Mouse (Mus musculus) midbrain, postnatal 0 days (tissue): ENCODE results near the gene Rbm24. TPM values are rescaled to one million over a fixed set of nuclear protein-coding genes. Genes with fewer than 3 reads are reported as not detected.

Experiments
- ATAC-seq: fragments of 200-750 bp; cut with Nextera tagmentation; 2 replicates; pipeline ENCODE4 v1.8.0; 2017; ENCODE audit warnings: moderate number of reproducible peaks, mild to moderate bottlenecking, moderate TSS enrichment, moderate library complexity; ENCODE audit not compliant: low FRiP score
- DNase-seq: peaks from one replicate; pipeline ENCODE4 v3.0.0-alpha.2; 2015; ENCODE audit warnings: low spot score
- H3K27ac ChIP-seq: fragments of 300-500 bp; sonication (generic); 2 replicates; pipeline ENCODE4 v1.5.1; 2014; ENCODE audit warnings: low read depth, mild to moderate bottlenecking, low read length, mixed read lengths
- H3K27me3 ChIP-seq: fragments of 300-500 bp; sonication (generic); 2 replicates; pipeline ENCODE4 v1.6.1; 2014; ENCODE audit warnings: low read length, control low read depth, mixed read lengths; ENCODE audit not compliant: insufficient read depth
- H3K36me3 ChIP-seq: fragments of 300-500 bp; sonication (generic); 2 replicates; pipeline ENCODE4 v1.6.1; 2014; ENCODE audit warnings: low read length, control low read depth, mixed read lengths; ENCODE audit not compliant: insufficient read depth
- H3K4me1 ChIP-seq: fragments of 300-500 bp; sonication (generic); 2 replicates; pipeline ENCODE4 v1.6.1; 2014; ENCODE audit warnings: mild to moderate bottlenecking, control low read depth, antibody characterized with exemption, low read length, mixed read lengths; ENCODE audit not compliant: insufficient read depth
- H3K4me2 ChIP-seq: fragments of 300-500 bp; sonication (generic); 2 replicates; pipeline ENCODE4 v1.6.1; 2014; ENCODE audit warnings: low read depth, mild to moderate bottlenecking, low read length, mixed read lengths; ENCODE audit not compliant: poor library complexity, severe bottlenecking
- H3K4me3 ChIP-seq: fragments of 300-500 bp; sonication (generic); 2 replicates; pipeline ENCODE4 v1.5.1; 2014; ENCODE audit warnings: low read depth, mild to moderate bottlenecking, low read length, moderate library complexity
- H3K9ac ChIP-seq: fragments of 300-500 bp; sonication (generic); replicated peaks from 2 replicates; pipeline ENCODE4 v1.6.1; 2014; ENCODE audit warnings: mild to moderate bottlenecking, low read length, moderate library complexity, mixed read lengths; ENCODE audit not compliant: poor library complexity, severe bottlenecking
- H3K9me3 ChIP-seq: fragments of 300-500 bp; sonication (generic); 2 replicates; pipeline ENCODE4 v1.6.1; 2016; ENCODE audit warnings: low read length, control low read depth
- CTCF ChIP-seq: IDR thresholded peaks from 2 replicates; pipeline ENCODE4 v1.5.1; 2016; ENCODE audit warnings: antibody characterized with exemption, mild to moderate bottlenecking
- WGBS: fragments of 180-500 bp; shearing (Covaris S2); extraction: QIAGEN DNeasy Blood & Tissue Kit; methylation state at CpG from one replicate; pipeline ENCODE4 v1.1.7; 2014; 5-methylcytosine and 5-hydroxymethylcytosine counted together
- polyA plus RNA-seq: library from polyadenylated mRNA; unstranded; fragments of >200 nt; fragmentation: Nextera tagmentation; extraction: Ambion mirVana; gene quantifications from 2 replicates; pipeline ENCODE4 v1.2.1, GENCODE M21; 2015
- total RNA-seq: library from RNA; depleted of rRNA; stranded (reverse); fragments of >200 nt; gene quantifications from 2 replicates; pipeline ENCODE4 v1.2.3, GENCODE M21; 2014; rRNA removed

Rbm24 gene
- total and polyA plus RNA-seq, 2 experiments from 2014 or later: 4.0 to 20.1 TPM

- H3K4me2 ChIP-seq: no peak overlapping the region
- H3K9me3 ChIP-seq: no peaks in the 10 kb centered on the region
- H3K9ac ChIP-seq: no peak overlapping the region
- DNase-seq (peak; percentile 30), ATAC-seq (no peak)
- WGBS: 63% methylated on average over 10 of the region's 10 CpGs
- no peak for TF ChIP-seq CTCF
- H3K36me3 ChIP-seq: no peaks in the 10 kb centered on the region
- no peaks in the 10 kb centered on the region for H3K27me3 ChIP-seq
- H3K27ac ChIP-seq: peak overlapping the region; percentile 38
- no peak overlapping the region for H3K4me3 ChIP-seq
- H3K4me1 ChIP-seq: no peaks in the 10 kb centered on the region
These were observed 41.3 kb downstream of the Rbm24 start for GRCm38 (mm10) chr13:46459546-46459945.

GRCm38 (mm10) chr13:46462280-46462679, 44.0 kb downstream of the Rbm24 start:
- DNase-seq (no peak), ATAC-seq (no peak)
- no peaks in the 10 kb centered on the region for H3K9me3 ChIP-seq
- H3K27ac ChIP-seq: no peak overlapping the region
- H3K36me3 ChIP-seq: no peaks in the 10 kb centered on the region
- no peak for TF ChIP-seq CTCF
- no peaks in the 10 kb centered on the region for H3K4me1 ChIP-seq
- 90% methylated on average over 4 of the region's 4 CpGs for WGBS
- no peak overlapping the region for H3K9ac ChIP-seq
- H3K4me3 ChIP-seq: no peak overlapping the region
- H3K4me2 ChIP-seq: no peak overlapping the region
- no peaks in the 10 kb centered on the region for H3K27me3 ChIP-seq

GRCm38 (mm10) chr13:46463764-46464163, 45.5 kb downstream of the Rbm24 start:
- ATAC-seq (no peak), DNase-seq (no peak)
- H3K4me2 ChIP-seq: no peak overlapping the region
- no peaks in the 10 kb centered on the region for H3K4me1 ChIP-seq
- 83% methylated on average over 3 of the region's 3 CpGs for WGBS
- no peaks in the 10 kb centered on the region for H3K36me3 ChIP-seq
- H3K9me3 ChIP-seq: no peaks in the 10 kb centered on the region
- H3K4me3 ChIP-seq: no peak overlapping the region
- H3K9ac ChIP-seq: no peak overlapping the region
- H3K27me3 ChIP-seq: no peaks in the 10 kb centered on the region
- no peak for TF ChIP-seq CTCF
- H3K27ac ChIP-seq: no peak overlapping the region

GRCm38 (mm10) chr13:46468251-46468650, 50.0 kb downstream of the Rbm24 start:
- DNase-seq (no peak), ATAC-seq (no peak)
- no peaks in the 10 kb centered on the region for H3K27me3 ChIP-seq
- 65% methylated on average over 8 of the region's 8 CpGs for WGBS
- H3K9ac ChIP-seq: no peak overlapping the region
- no peak for TF ChIP-seq CTCF
- H3K4me1 ChIP-seq: no peaks in the 10 kb centered on the region
- H3K36me3 ChIP-seq: no peaks in the 10 kb centered on the region
- no peak overlapping the region for H3K4me3 ChIP-seq
- H3K4me2 ChIP-seq: no peak overlapping the region
- no peaks in the 10 kb centered on the region for H3K9me3 ChIP-seq
- H3K27ac ChIP-seq: no peak overlapping the region

GRCm38 (mm10) chr13:46469536-46469935, 51.3 kb downstream of the Rbm24 start:
- 94% methylated on average over 2 of the region's 2 CpGs for WGBS
- Histone ChIP-seq H3K9ac (no peak overlapping the region), H3K4me2 (no peak overlapping the region), H3K4me1 (no peaks in the 10 kb centered on the region), H3K9me3 (no peaks in the 10 kb centered on the region), H3K36me3 (no peaks in the 10 kb centered on the region), H3K27me3 (no peaks in the 10 kb centered on the region), H3K27ac (no peak overlapping the region), H3K4me3 (no peak overlapping the region)
- DNase-seq (no peak), ATAC-seq (no peak)
- no peak for TF ChIP-seq CTCF

Other genes with a start within 250 kb of the Rbm24 start
- gene Stmnd1, start 144.7 kb upstream of the Rbm24 start, total RNA-seq: 0.19 TPM in 1 of 2 replicates, not detected in the other
- not detected in 2 replicates for gene Stmnd1, start 144.7 kb upstream of the Rbm24 start, polyA plus RNA-seq
- gene Cap2, start 83.4 kb downstream of the Rbm24 start, total RNA-seq: 17.5 and 21.9 TPM in 2 replicates
- 11.7 and 13.1 TPM in 2 replicates for gene Cap2, start 83.4 kb downstream of the Rbm24 start, polyA plus RNA-seq